Mouse (Mus musculus) embryonic facial prominence, embryonic 14.5 days (tissue): ENCODE measurements at regions not wholly inside any gene's neighbourhood (a gene's known extent, or its start where the extent isn't known, plus 50 kb on each side); places are given as distances from the start of the nearest gene placed in this dataset.
A peak's percentile ranks its signal among the peaks of the same experiment; 100 is the strongest.

ENCODE experiments used
- ATAC-seq: fragments of 200-750 bp; cut with Nextera tagmentation; 2 replicates; pipeline ENCODE4 v1.8.0; 2017; ENCODE audit warnings: low read depth, moderate number of reproducible peaks, moderate TSS enrichment
- DNase-seq: peaks from one replicate; pipeline ENCODE4 v3.0.0-alpha.2; 2015; ENCODE audit warnings: low spot score
- H3K27ac ChIP-seq: fragments of 300-500 bp; sonication (generic); replicated peaks from 2 replicates; pipeline ENCODE4 v1.5.1; 2014; ENCODE audit warnings: low read depth, mild to moderate bottlenecking, low read length, moderate library complexity
- H3K27me3 ChIP-seq: fragments of 300-500 bp; sonication (generic); replicated peaks from 2 replicates; pipeline ENCODE4 v1.6.1; 2014; ENCODE audit warnings: low read length; ENCODE audit not compliant: control insufficient read depth, insufficient read depth
- H3K36me3 ChIP-seq: fragments of 300-500 bp; sonication (generic); 2 replicates; pipeline ENCODE4 v1.6.1; 2014; ENCODE audit warnings: low read length, mixed read lengths; ENCODE audit not compliant: control insufficient read depth, insufficient read depth
- H3K4me1 ChIP-seq: fragments of 300-500 bp; sonication (generic); 2 replicates; pipeline ENCODE4 v1.6.1; 2014; ENCODE audit warnings: antibody characterized with exemption, low read length; ENCODE audit not compliant: control insufficient read depth, insufficient read depth
- H3K4me2 ChIP-seq: fragments of 300-500 bp; sonication (generic); 2 replicates; pipeline ENCODE4 v1.6.1; 2014; ENCODE audit warnings: low read depth, mild to moderate bottlenecking, low read length, moderate library complexity, mixed read lengths
- H3K4me3 ChIP-seq: fragments of 300-500 bp; sonication (generic); 2 replicates; pipeline ENCODE4 v1.5.1; 2014; ENCODE audit warnings: low read depth, mild to moderate bottlenecking, low read length
- H3K9ac ChIP-seq: fragments of 300-500 bp; sonication (generic); 2 replicates; pipeline ENCODE4 v1.6.1; 2014; ENCODE audit warnings: low read depth, mild to moderate bottlenecking, low read length, moderate library complexity, mixed read lengths
- H3K9me3 ChIP-seq: fragments of 300-500 bp; sonication (generic); 2 replicates; pipeline ENCODE4 v1.6.1; 2016; ENCODE audit warnings: low read length; ENCODE audit not compliant: control insufficient read depth
- WGBS: fragments of 180-500 bp; shearing (Covaris S2); extraction: QIAGEN DNeasy Blood & Tissue Kit; methylation state at CpG from one replicate; pipeline ENCODE4 v1.1.7; 2014; 5-methylcytosine and 5-hydroxymethylcytosine counted together

GRCm38 (mm10) chr3:131818806-131819205 is 254.2 kb downstream of the Papss1 start:
- 93% methylated on average over 1 of the region's 1 CpGs for WGBS
- no peak overlapping the region for H3K27ac ChIP-seq

GRCm38 (mm10) chr3:131857442-131857841 is 227.7 kb upstream of the Dkk2 start:
- H3K9me3 ChIP-seq = no peaks in the 10 kb centered on the region
- H3K27me3 ChIP-seq = no peaks in the 10 kb centered on the region
- H3K36me3 ChIP-seq = no peaks in the 10 kb centered on the region
- no peak overlapping the region for H3K9ac ChIP-seq
- H3K4me2 ChIP-seq = no peak overlapping the region
- H3K27ac ChIP-seq = no peak overlapping the region
- no peaks in the 10 kb centered on the region for H3K4me1 ChIP-seq
- DNase-seq = no peak
- 78% methylated on average over 2 of the region's 2 CpGs for WGBS
- no peak for ATAC-seq
- no peak overlapping the region for H3K4me3 ChIP-seq

More at GRCm38 (mm10) chr3:131818806-131819205, 254.2 kb downstream of the Papss1 start:
- Histone ChIP-seq H3K36me3 (no peaks in the 10 kb centered on the region), H3K27me3 (no peaks in the 10 kb centered on the region), H3K9ac (no peak overlapping the region), H3K4me3 (no peak overlapping the region), H3K4me2 (no peak overlapping the region), H3K9me3 (0 out of 2 replicates have a peak, but pooled peaks cover 5% of the 10 kb centered on the region), H3K4me1 (no peaks in the 10 kb centered on the region)
- DNase-seq = no peak
- ATAC-seq = no peak

GRCm38 (mm10) chr3:131859083-131859482 is 226.0 kb upstream of the Dkk2 start:
- H3K9me3 ChIP-seq = no peaks in the 10 kb centered on the region
- no peak overlapping the region for H3K4me2 ChIP-seq
- no peak overlapping the region for H3K27ac ChIP-seq
- H3K9ac ChIP-seq = no peak overlapping the region
- H3K27me3 ChIP-seq = no peaks in the 10 kb centered on the region
- peak; percentile 55 for DNase-seq
- H3K36me3 ChIP-seq = no peaks in the 10 kb centered on the region
- ATAC-seq = peak; percentile 70
- no peak overlapping the region for H3K4me3 ChIP-seq
- no peaks in the 10 kb centered on the region for H3K4me1 ChIP-seq
- WGBS = 43% methylated on average over 12 of the region's 12 CpGs

- no peaks in the 10 kb centered on the region for H3K36me3 ChIP-seq
- no peak for ATAC-seq
- H3K27me3 ChIP-seq = no peaks in the 10 kb centered on the region
- WGBS = 66% methylated on average over 5 of the region's 5 CpGs
- no peak overlapping the region for H3K4me2 ChIP-seq
- no peak overlapping the region for H3K27ac ChIP-seq
- H3K9me3 ChIP-seq = no peaks in the 10 kb centered on the region
- peaks cover 11% of the 10 kb centered on the region for H3K4me1 ChIP-seq
- H3K9ac ChIP-seq = no peak overlapping the region
- H3K4me3 ChIP-seq = no peak overlapping the region
- no peak for DNase-seq
Observed at GRCm38 (mm10) chr3:131865106-131865505, 220.0 kb upstream of the Dkk2 start.

- ATAC-seq (no peak), DNase-seq (no peak)
- Histone ChIP-seq H3K27ac (no peak overlapping the region), H3K4me2 (no peak overlapping the region), H3K4me1 (peaks cover 11% of the 10 kb centered on the region), H3K27me3 (no peaks in the 10 kb centered on the region), H3K9ac (no peak overlapping the region), H3K36me3 (no peaks in the 10 kb centered on the region), H3K4me3 (no peak overlapping the region), H3K9me3 (no peaks in the 10 kb centered on the region)
- WGBS = 57% methylated on average over 3 of the region's 3 CpGs
Observed at GRCm38 (mm10) chr3:131867266-131867665, 217.8 kb upstream of the Dkk2 start.

- Histone ChIP-seq H3K36me3 (no peaks in the 10 kb centered on the region), H3K4me3 (no peak overlapping the region), H3K4me1 (peaks cover 11% of the 10 kb centered on the region), H3K4me2 (no peak overlapping the region), H3K9me3 (no peaks in the 10 kb centered on the region), H3K27ac (0 out of 2 replicates have a peak overlapping the region, but pooled peaks have one; percentile 1), H3K27me3 (no peaks in the 10 kb centered on the region), H3K9ac (no peak overlapping the region)
- peak; percentile 77 for DNase-seq
- WGBS = 35% methylated on average over 11 of the region's 11 CpGs
- peak; percentile 37; the same call in 1 of the 2 replicates for ATAC-seq
Observed at GRCm38 (mm10) chr3:131868219-131868964, 216.7 kb upstream of the Dkk2 start.

GRCm38 (mm10) chr3:131869306-131869705 is 215.8 kb upstream of the Dkk2 start:
- H3K9ac ChIP-seq = no peak overlapping the region
- H3K27ac ChIP-seq = no peak overlapping the region
- ATAC-seq = no peak
- no peak overlapping the region for H3K4me2 ChIP-seq
- no peak overlapping the region for H3K4me3 ChIP-seq
- peaks cover 11% of the 10 kb centered on the region for H3K4me1 ChIP-seq
- H3K9me3 ChIP-seq = no peaks in the 10 kb centered on the region
- H3K27me3 ChIP-seq = no peaks in the 10 kb centered on the region
- no peak for DNase-seq
- WGBS = 77% methylated on average over 4 of the region's 4 CpGs
- H3K36me3 ChIP-seq = no peaks in the 10 kb centered on the region

- H3K9me3 ChIP-seq = no peaks in the 10 kb centered on the region
- no peak overlapping the region for H3K9ac ChIP-seq
- no peaks in the 10 kb centered on the region for H3K36me3 ChIP-seq
- DNase-seq (no peak), ATAC-seq (no peak)
- no peak overlapping the region for H3K4me2 ChIP-seq
- H3K4me3 ChIP-seq = no peak overlapping the region
- no peaks in the 10 kb centered on the region for H3K4me1 ChIP-seq
- H3K27ac ChIP-seq = no peak overlapping the region
- H3K27me3 ChIP-seq = no peaks in the 10 kb centered on the region
Observed at GRCm38 (mm10) chr3:131882667-131883066, 202.4 kb upstream of the Dkk2 start.

GRCm38 (mm10) chr3:131886470-131886869 is 198.6 kb upstream of the Dkk2 start:
- no peak for ATAC-seq
- no peak overlapping the region for H3K4me2 ChIP-seq

More at GRCm38 (mm10) chr3:131886470-131886869, 198.6 kb upstream of the Dkk2 start:
- Histone ChIP-seq H3K36me3 (no peaks in the 10 kb centered on the region), H3K27ac (no peak overlapping the region), H3K4me1 (no peaks in the 10 kb centered on the region), H3K9ac (no peak overlapping the region), H3K4me3 (no peak overlapping the region), H3K9me3 (no peaks in the 10 kb centered on the region), H3K27me3 (no peaks in the 10 kb centered on the region)
- WGBS = 90% methylated on average over 5 of the region's 5 CpGs
- DNase-seq = no peak
